Mouse (Mus musculus) kidney, adult 8-10 months (tissue): ENCODE measurements around the gene Tmem108.

ENCODE experiments used
- DNase-seq, 2 experiments: peaks; one replicate each; pipeline ENCODE4 v3.0.0; 2022

Tmem108 gene

DNA sequence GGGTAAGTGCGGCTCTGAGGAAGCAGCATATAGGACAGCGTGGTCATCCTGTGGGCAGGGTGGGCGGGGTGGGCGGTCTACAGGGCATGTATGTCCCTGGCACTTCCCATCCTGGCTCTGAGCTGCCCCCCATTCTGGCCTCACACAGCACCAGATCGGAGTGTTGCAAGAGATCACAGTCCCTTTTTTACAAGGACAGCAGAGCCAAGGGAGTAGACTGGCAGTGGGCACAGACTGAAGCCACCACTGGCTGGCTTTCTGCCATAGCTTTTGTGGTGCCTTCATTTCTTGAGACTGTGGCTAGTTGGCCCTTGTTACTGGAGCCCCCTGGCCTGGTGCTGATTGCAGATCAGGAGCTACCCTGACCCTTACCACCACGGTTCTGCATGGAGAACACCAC is 275.4 kb downstream of the Tmem108 start:
- no peak for DNase-seq

DNA sequence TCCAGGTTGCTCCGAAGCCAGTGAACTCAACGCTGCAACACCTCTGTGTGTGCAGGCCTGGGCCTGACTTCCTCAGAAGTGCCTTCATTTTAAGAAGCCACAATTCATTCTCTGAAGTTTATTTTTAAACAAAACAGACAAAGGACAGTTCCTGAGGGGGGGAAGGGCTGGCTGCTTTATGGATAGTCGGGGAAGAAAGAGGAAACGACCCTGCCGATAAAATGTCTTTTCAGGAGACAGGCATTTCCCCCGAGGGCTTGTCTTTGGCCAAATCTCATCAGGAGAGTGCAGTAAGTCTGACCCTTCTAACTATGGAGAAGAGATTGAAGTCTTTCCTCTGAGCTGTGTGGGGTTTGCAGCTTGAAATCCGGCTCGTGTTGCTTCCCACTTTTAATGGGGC is 276.0 kb downstream of the Tmem108 start:
- DNase-seq = peak; percentile 29 to 48

DNA sequence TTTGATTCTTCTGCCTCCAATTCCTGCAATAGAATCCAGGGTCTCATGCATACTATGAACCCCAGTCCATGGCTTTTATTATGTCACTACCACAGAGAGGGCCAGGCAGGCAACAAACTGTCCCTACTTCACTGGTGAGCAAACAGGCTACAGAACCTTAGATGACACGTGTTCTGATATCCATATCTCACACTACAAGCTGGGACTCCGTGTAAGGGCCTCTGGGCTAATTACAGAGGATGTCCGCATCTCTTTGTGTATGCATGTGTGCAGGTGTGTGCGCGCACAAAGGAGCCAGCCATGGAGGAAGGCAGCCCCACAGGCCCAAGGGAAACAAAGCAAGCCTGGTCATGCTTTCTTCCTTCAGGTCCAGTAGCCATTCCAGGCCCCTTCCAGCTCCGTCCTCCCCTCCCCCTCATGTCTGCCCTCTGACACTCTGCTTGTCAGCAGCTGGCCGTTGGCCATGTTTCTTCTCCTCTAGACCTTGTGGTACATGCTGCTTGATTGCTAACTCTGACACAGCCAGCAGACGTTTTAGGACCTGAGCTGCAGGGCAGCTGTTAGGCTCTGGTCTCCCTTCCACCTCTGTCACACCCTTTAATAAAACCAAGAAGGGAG is 280.9 kb downstream of the Tmem108 start:
- peak; percentile 76 to 78 for DNase-seq

DNA sequence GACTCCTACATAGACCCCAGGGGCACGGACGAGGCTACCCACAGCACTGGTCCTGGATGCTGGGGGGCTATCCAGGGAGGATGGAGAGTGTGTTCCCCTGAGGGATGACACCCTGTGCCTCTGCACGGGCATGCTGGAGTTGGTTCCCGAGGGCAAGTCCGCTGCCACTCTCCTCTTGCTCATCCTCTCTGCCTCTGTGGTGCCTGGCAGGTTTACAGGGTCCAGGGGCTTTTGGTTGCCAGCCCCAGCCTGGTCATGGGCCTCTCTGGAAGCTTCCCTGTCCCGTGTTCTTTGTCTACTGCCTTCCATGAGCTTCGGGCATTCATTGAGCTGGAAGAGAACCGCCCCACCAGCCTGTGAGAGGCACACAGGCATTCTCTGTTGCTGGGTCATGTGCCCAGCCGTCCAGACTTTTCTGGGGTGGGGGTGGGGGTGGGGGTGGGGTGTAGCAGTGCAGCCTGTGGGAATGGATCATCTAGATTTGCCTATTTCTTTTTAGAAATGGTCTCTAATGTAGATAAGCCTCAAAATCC is 281.5 kb downstream of the Tmem108 start, which contains the start of gene Bfsp2:
Gene Bfsp2, minus strand, starts transcription at position 377 of the 533 bp plus-strand sequence.
- no peak for DNase-seq

DNA sequence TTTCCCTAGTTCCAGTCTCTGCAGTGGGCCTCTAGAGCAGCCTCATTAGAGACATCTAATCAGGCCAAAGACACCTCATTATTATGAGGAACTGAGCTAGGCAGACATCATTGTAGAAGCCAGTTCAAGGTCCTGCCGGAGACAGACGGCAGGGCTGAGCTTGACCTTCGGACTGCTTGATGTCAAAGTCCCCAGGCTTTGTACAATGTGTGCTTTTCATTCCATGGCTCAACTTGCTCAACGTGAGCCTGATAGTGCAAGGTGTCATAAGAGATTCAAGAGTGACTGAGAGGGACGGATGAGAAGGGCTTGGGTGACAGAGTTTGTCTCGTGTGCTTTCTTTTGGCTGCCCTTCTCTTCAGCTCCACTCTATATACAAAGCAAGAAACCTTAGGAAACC is 286.2 kb downstream of the Tmem108 start:
- peak; percentile 65 to 69 for DNase-seq

DNA sequence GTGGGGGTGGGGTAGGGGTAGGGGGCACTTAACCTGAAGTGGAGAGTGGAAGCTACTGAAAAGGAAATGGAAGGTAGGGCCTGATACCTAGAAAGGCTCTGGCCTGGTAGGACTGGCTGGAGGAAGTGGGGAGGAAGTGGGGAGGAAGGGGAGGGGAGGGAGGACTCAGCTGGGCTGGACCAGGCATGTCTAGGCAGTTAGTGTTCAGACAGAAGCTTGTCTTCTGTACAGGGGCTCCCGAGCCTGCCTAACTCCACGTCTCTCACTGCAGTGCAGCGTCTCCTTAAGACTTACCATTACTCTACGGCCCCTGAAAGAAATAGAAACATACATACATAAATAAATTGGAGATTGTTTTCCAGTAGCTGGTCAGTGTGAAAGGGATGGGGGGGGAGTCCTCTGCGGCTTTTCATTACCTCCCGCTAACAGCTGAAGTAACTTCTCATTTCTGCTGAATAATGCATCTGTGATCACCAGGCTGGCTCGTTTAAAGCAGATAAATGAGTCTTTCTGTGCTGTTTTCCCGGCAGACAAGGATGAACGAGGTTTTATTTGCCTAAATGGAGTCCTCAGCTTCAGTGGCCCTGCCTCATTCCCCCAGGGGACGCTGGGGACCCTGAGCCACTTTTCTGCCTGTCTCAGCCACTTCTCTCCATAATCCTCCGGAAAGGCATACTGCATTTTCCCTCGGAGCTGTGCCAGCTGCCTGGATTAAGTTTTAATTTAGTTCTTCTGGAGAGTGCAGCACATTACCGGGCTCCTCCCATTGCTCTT is 287.5 kb downstream of the Tmem108 start:
- peak; percentile 33 to 74 for DNase-seq

DNA sequence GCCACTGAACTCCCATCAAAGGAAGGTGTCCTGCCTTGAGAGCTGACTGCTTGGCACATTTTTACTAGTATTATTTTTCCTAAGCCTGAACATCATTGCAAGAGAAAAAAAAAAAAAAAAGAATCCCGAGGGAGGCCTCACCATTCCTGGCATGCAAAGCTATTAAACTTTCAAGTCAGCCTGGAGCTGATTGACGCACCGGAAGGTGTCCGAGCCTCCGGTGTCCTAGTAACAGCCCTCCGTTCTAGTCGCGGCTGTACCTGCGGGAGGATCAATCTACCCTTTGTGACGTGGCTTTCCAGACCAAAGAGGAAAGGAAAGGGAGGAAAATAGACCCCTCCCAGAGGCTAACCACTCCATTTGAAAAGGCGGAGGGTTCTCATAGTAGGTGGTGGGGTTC is 289.9 kb downstream of the Tmem108 start:
- no peak for DNase-seq

DNA sequence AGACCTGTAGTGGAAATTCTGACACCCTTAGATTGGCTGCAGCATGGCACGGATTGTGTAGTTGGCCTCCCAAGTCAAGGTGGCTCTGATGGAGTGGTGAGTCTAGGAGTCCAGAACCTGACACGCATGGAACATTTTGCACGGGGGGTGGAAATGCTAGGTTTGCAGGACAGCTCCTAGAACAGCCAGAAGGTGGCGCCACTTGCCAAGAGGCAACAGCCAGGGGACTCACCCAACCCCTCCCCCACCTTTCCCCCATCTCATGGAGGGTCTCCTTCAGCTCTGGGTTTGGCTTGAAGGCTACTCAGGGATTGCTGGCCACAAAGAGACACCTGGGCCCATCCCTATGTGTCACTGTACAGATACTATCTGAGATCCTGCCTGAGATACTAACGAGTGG is 292.1 kb downstream of the Tmem108 start:
- peak in 1 of 2 experiments; percentile 53 for DNase-seq

DNA sequence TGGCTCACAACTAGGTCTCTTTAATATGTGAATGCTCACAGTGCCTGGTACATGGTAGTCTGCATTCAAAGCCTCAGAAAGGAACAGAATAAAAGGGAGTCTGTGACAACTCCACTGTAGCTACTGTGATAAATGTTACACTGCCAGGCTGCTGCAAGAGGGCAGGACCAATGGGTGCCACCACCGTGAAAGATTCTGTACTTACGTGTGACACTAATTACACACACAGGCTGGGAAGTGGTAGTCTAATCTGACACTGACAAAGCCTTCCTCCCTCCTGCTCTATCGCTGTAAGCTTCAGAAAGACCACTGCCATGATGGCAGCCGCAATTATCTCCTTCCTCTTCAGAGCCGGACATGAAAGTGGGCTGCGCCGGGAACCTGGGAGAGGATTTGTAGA is 292.7 kb downstream of the Tmem108 start:
- DNase-seq = no peak

DNA sequence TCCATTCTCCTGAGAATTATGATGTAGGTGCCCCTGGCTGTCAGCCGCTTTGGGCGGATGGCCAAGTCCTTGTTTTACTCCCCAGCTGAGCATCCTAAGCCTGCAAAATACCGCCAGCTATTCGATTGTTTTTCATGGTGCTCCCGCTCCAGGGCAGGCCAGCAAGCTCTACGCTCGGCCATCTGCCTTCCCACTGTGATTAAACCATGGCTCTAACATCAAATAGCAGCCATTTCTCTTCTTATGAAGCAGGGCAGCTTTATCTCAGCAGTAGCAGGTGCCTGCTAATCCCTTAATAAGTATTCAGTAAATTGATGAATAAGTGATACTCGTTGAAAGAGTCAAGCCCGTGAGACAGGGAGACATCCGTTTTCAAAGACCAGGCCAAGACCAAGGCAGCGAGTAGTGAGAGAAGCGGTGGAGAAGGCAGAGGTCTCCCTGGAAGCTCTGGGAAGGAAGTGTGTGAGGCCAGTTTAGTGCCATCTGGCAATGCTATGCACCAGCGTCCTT is 295.9 kb downstream of the Tmem108 start:
- DNase-seq = no peak

DNA sequence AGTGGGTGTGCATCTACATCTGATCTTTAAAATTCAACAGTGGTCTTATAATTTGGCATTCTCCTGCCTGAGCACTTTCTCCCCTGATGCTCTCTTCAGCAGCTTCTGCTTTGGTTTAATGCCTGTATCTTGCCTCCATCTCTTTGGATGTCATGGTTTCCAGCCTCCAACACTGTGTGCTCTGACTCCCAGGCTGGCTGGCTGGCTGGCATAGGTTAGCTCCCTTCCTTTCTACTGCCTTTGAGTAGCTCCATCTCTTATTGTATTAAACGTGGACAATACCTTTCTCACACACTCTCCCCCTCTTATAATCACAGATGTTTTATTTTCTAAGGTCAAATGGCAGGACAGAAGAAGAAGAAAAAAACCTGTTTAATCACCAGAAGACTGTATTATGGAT is 296.3 kb downstream of the Tmem108 start:
- no peak for DNase-seq

DNA sequence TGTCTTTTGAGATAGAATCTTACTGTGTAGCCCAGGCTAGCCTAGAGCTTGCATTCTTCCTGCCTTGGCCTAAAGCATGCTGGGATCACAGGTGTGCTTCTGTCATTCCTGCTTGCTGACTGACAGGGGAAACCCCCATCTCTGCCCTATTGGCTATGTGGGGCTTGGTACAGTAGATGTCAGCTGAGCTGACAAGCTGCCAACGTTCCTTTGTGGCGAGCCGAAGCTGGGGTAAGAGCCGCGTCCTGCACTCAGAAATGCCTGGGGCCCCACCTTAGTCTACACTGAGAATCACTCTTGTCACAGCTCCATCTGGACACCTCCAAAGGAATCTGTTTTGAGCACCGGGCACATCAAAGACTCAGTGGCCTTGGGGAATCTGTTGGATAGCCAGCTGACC is 297.8 kb downstream of the Tmem108 start:
- no peak for DNase-seq

DNA sequence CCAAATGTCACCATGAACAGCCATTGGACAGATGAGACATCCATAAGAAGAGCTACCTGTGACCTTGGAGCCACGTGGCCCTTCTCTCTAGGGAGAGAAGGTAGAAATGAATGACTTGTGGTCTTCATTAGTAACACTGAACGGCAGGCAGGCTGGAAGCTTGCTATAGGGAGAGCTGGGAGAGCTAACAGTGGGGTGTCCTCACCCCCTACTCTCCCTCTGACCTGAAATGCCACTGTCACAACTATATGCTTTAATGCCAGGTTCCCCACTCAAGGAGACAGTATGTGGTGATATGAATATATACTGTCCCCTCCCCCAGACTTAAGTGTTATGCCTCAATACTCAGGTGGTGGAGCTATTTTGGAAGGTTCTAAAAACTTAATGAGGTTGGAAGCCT is 301.8 kb downstream of the Tmem108 start:
- no peak for DNase-seq

DNA sequence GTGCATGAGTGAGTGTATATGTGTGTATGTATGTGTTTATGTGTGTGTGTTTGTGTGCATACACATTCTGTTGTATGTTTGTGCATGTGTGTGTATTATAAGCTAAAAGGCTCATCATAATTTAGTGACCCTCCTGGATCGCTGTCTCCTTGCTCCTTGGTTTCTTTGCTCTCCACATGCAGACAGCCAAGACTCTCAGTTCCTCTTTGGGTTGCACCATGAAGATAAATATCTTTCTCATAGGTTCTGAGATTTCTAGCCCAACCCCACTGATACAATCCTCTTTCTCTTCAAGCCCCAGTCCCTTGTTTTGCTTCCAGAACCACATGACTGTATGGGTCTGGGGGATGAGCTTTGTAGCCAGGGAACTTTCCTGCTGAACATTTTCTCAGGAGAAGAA is 302.3 kb downstream of the Tmem108 start:
- no peak for DNase-seq

DNA sequence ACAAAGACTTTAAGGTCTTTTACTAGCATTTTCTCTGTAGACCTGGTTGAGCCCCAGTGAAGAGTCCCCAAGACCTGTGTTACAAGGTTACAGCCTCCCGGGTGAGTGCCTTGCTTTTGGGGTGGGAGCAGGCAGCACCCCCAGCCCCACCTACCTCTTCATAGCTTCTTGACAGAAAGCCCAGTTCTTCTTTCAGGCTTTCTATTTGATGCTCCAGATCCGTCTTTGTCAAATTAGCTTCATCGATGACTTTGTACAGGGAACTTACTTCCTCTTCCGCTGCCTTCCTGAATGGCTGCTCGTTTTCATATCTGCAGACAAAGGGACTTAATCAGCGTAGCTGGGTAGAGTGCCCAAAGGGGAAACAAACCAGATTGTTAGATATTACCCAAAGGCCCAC is 312.0 kb downstream of the Tmem108 start:
- no peak for DNase-seq

DNA sequence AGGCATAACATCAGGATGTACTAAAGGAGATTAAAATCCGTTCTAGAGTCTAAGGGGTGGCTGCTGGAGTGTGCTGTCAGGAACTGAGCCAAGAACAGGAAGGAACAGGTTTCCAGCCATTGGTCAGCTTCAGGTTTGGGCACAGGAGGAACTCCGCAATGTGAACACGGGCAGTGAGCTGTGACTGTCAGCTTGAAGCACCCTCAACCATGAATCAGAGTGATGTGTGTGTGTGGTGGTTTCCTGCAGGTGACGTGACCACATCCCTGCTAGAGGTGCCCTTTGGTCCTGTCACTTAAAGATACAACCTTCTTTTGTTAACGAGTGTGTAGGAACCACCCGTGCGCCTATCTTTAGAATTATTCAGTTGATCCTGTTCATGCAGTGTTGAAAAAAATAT is 312.5 kb downstream of the Tmem108 start:
- peak in 1 of 2 experiments; percentile 11 for DNase-seq

DNA sequence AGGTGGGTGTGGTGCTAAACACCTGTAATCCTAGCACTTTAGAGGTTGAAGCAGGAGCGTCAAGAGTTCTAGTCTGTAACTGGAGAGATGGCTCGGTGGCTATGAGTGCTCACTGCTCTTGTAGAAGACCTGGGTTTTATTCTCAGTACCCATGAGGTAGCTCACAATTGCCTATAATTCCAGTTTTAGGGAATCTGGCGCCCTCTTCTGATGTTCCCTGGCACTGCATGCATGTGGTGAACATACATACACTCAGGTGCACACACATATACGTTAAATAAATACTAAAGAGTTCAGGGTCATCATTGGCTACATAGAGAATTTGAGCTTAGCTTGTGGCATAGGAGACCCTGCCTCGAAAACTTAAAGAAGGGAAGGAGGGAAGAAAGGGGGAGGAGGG is 317.0 kb downstream of the Tmem108 start:
- DNase-seq = no peak

DNA sequence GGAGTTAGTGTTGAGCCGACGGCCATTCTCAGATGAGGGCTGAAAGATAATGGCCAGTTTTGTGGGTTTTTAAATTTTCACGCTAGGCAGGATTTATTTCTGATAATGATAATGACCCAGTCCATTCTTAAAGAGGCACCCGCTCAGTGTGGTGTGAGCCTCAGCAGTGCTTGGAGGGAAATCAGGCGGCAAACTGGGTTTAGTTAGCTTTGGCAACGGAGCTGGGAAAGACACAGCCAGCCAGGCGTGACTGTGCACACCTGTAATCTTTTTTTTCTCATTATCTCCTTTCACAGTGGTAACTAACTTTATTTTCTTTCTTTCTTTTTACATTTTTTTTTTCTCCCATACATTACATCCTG is 317.8 kb downstream of the Tmem108 start:
- no peak for DNase-seq

DNA sequence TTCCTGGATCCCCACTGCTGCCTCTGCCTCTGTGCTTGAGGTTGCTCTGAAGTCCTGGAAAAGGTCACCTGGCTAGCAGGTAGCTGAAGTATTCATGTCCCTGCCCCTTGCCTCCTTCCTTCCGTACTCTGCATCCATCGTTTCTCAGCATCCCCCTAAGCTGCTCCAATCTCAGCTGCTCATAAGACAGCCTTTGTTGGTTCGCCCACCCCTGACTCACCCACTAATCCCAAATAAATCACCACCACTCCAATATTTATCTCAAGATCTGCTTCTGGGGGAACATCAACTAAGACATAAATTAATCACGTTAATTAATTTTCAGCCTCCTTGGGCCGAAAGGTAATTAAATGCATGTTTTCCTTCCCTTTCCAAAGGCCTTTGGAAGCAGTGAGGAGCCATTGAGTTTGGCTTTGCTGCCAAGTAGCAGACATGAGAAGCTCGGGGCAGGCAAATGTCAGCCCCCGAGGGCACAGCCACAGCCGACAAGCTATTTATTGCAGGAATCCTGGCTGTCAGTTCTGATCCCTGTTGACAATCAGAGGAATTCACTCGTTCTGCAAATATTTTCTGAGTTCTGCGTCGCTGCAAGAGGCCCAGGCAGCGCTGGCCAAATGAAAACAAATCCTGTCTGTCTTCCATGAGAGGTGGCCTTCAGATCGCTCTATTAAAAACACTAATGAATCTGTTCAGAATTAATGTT is 318.4 kb downstream of the Tmem108 start:
- no peak for DNase-seq

DNA sequence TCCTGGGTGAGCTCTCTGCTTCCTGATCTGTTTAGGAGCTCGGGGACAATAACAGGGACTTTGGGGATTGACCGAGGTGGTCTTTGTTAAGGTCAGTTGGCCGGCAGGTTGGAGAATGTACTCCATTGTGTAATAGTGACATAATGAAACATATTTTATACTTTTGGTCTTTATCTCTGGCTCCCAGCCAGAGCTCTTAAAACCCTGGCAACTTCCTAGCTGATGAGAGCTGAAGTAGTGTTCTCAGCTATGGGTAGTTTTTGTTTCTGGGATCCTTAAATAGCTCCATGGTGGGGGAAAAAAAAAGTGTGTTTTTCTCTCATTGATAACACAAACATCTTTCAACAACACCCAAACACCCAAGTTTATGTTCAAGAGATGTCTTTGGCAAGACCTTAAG is 321.0 kb downstream of the Tmem108 start:
- DNase-seq = no peak

DNA sequence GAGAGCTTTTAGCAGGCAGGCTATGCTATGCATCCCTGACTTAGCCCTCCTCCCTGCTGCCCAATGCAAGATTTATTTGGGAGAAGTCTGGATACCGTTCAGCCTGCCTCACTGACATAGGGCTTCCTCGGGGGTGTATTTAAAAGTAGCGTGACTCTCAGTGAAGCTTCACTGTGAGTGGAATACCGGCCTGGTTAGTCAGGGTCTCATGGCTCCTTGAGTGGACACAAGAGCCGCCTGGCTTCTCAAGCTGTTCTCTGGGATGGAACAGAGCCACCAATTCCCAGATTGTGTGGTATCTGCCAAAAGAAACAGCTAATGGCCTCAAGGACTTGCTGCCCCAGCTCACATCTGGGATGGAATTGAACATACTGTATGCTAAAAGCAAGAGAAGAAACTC is 324.5 kb downstream of the Tmem108 start:
- no peak for DNase-seq

DNA sequence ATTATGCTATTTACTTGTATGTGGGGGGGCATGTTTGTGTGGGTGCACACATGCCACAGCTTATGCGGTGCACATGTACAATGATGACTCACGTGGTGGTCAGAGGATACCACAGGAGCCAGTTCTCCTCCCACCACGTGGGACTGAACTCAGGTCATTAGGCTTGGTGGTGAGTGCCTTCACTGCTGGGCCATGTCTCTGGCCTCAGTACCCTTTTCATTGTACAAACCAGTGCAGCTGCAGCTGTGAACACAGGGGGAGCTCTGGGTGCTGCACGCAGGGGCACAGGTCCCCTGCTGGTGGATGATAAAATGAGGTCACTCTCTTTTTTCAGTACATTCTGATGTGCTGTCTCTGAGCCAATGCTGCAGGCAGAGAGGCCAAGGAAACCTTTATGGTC is 327.5 kb downstream of the Tmem108 start:
- DNase-seq = no peak
